Mouse (Mus musculus) heart, postnatal 36 days (tissue): ENCODE results near the gene Ccdc181. TPM values are rescaled to one million over a fixed set of nuclear protein-coding genes. Genes with fewer than 3 reads are reported as not detected.

Experiments used
- DNase-seq, 2 experiments: peaks; one replicate each; pipeline ENCODE4 v3.0.0; 2021 to 2022
- intact Hi-C: fragments of 180-260 bp; cut with DNase I; formaldehyde crosslinking; loops from one replicate; pipeline ENCODE4 v1.15.1; 2025
- total RNA-seq, 2 experiments: library from RNA; stranded (reverse); gene quantifications; 2 replicates each; pipeline ENCODE4 v1.2.3; 2021

Gene Ccdc181
- total RNA-seq, 2 experiments from 2014 or later = 9.2 to 10.4 TPM

GRCm38 (mm10) chr1:164279332-164279731, 3.9 kb downstream of the Ccdc181 start:
- intact Hi-C loops = no loop called here
- no peak for DNase-seq

- intact Hi-C loops = no loop called here
- DNase-seq = no peak
These were observed 8.6 kb downstream of the Ccdc181 start for GRCm38 (mm10) chr1:164284007-164284406.

- no peak for DNase-seq
- intact Hi-C loops = no loop called here
These were observed 12.0 kb downstream of the Ccdc181 start for GRCm38 (mm10) chr1:164287406-164287805.

GRCm38 (mm10) chr1:164292040-164292439, 16.7 kb downstream of the Ccdc181 start:
- intact Hi-C loops = no loop called here
- DNase-seq = no peak

- intact Hi-C loops = no loop called here
- no peak for DNase-seq
These were observed 18.7 kb downstream of the Ccdc181 start for GRCm38 (mm10) chr1:164294071-164294470.

GRCm38 (mm10) chr1:164296473-164296872, 21.1 kb downstream of the Ccdc181 start:
- no peak for DNase-seq
- intact Hi-C loops = no loop called here

- intact Hi-C loops = no loop called here
- DNase-seq = no peak
These were observed 26.6 kb downstream of the Ccdc181 start for GRCm38 (mm10) chr1:164301949-164302348.

GRCm38 (mm10) chr1:164303821-164304220, 28.4 kb downstream of the Ccdc181 start, which contains the start of gene Nme7:
TSS of gene Nme7 (plus strand) at chr1:164304121.
- intact Hi-C loops = no loop called here
- DNase-seq = no peak

GRCm38 (mm10) chr1:164307124-164307751, 31.9 kb downstream of the Ccdc181 start, which contains the start of gene Blzf1:
TSS of gene Blzf1 (minus strand) at chr1:164307489.
- intact Hi-C loops = no loop called here
- DNase-seq = peak; percentile 92 to 95

GRCm38 (mm10) chr1:164307922-164308321, 32.5 kb downstream of the Ccdc181 start:
- intact Hi-C loops = no loop called here
- no peak for DNase-seq

- intact Hi-C loops = loop anchor here (10.0 kb wide), 1 partner anchor 921 kb away; the partner anchor contains the start of gene Tiprl
These were observed 38.7 kb downstream of the Ccdc181 start for GRCm38 (mm10) chr1:164314085-164314484.

GRCm38 (mm10) chr1:164315266-164315665, 39.9 kb downstream of the Ccdc181 start:
- intact Hi-C loops = loop anchor here (10.0 kb wide), 1 partner anchor 920 kb away; the partner anchor contains the start of gene Tiprl
- peak in 1 of 2 experiments; percentile 36 for DNase-seq

More at GRCm38 (mm10) chr1:164314085-164314484, 38.7 kb downstream of the Ccdc181 start:
- no peak for DNase-seq

- intact Hi-C loops = loop anchor here (1.0 to 10.0 kb wide), 3 partner anchors 588 to 918 kb away; partner anchors contain the start of gene Tiprl
- DNase-seq = peak; percentile 69 to 81
These were observed 41.3 kb downstream of the Ccdc181 start for GRCm38 (mm10) chr1:164316697-164317096.

- DNase-seq = no peak
- intact Hi-C loops = loop anchor here (2.0 to 10.0 kb wide), 2 partner anchors 588 to 918 kb away; partner anchors contain the start of gene Tiprl
These were observed 41.9 kb downstream of the Ccdc181 start for GRCm38 (mm10) chr1:164317261-164317660.

GRCm38 (mm10) chr1:164318474-164318873, 43.1 kb downstream of the Ccdc181 start:
- DNase-seq = no peak
- intact Hi-C loops = loop anchor here (10.0 kb wide), 1 partner anchor 916 kb away; the partner anchor contains the start of gene Tiprl

- no peak for DNase-seq
- intact Hi-C loops = loop anchor here (10.0 kb wide), 1 partner anchor 915 kb away; the partner anchor contains the start of gene Tiprl
These were observed 44.3 kb downstream of the Ccdc181 start for GRCm38 (mm10) chr1:164319542-164320140.

- no peak for DNase-seq
- intact Hi-C loops = no loop called here
These were observed 45.3 kb downstream of the Ccdc181 start for GRCm38 (mm10) chr1:164320731-164321130.

GRCm38 (mm10) chr1:164321408-164321807, 46.0 kb downstream of the Ccdc181 start:
- intact Hi-C loops = no loop called here
- DNase-seq = no peak

- DNase-seq = no peak
- intact Hi-C loops = no loop called here
These were observed 47.7 kb downstream of the Ccdc181 start for GRCm38 (mm10) chr1:164322987-164323650.

GRCm38 (mm10) chr1:164324221-164324620, 48.8 kb downstream of the Ccdc181 start:
- DNase-seq = no peak
- intact Hi-C loops = no loop called here

- DNase-seq = no peak
- intact Hi-C loops = no loop called here
These were observed 49.5 kb downstream of the Ccdc181 start for GRCm38 (mm10) chr1:164324878-164325277.
